Mouse (Mus musculus) adipocyte (in vitro differentiated cells): ENCODE results near the gene Metap2.

Source experiments
- DNase-seq: peaks from one replicate; pipeline ENCODE4 v3.0.0-alpha.2; 2016; ENCODE audit warnings: low spot score

Metap2 gene

GRCm38 (mm10) chr10:93911326-93911725 is 14.4 kb upstream of the Metap2 start:
- no peak for DNase-seq

GRCm38 (mm10) chr10:93909811-93910446 is 13.0 kb upstream of the Metap2 start:
- no peak for DNase-seq

GRCm38 (mm10) chr10:93909015-93909414 is 12.1 kb upstream of the Metap2 start:
- no peak for DNase-seq

DNA sequence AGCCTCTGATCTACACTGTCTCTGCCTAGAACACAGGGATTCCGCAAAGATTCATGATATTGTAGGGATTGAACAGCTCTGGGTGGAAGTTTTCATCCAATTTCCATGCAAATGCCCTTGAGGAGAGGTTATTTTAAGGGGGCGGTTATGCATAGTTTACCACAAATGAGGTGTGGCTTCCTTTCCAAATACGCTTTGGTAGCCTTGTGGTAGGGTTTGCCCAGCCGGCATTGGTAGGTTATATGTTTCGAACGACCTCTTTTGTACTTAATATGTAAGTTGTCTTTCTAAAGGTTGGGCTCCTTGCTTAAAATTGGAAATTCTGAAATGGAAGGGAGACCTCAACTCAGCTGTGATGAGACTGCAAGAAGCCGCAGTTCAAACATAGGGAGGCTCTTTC is 11.6 kb upstream of the Metap2 start:
- no peak for DNase-seq

- DNase-seq, result no peak
These were observed 10.5 kb upstream of the Metap2 start for GRCm38 (mm10) chr10:93907376-93907775.

GRCm38 (mm10) chr10:93899907-93900306 is 3.0 kb upstream of the Metap2 start:
- DNase-seq, result no peak

- no peak for DNase-seq
These were observed 2.4 kb upstream of the Metap2 start for GRCm38 (mm10) chr10:93899303-93899702.

DNA sequence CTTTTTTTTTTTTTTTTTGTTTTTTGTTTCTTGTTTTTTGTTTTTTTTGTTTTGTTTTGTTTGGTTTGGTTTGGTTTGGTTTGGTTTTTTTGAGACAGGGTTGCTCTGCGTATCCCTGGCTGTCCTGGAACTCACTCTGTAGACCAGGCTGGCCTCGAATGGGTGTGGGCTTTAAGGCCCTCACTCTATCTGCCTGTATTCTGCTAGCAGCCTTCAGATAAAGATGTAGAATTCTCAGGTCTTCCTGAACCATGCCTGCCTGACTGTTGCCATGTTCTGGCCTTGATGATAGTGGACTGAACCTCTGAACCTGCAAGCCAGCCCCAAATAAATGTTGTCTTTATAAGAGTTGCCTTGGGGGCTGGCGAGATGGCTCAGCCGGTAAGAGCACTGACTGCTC is 4.3 kb downstream of the Metap2 start:
- no peak for DNase-seq

DNA sequence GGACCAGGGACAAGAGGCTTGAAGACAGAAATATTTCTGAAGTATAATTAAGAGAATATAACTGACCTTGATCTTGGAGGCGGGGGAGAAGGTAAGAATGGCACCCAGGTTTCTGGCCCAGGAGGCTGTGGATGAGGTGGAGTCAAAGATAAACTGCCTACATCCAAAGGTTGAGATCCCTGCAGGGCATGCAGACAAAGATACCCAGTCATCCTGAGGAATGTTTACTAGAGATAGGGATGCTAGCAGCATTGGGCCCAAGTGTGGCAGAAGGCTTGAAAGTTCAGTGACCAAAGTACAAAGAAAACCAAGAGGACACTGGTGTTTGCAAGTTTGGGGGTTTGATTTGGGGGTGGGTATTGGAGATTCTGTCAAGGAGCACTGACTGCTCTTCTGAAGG is 5.9 kb downstream of the Metap2 start:
- no peak for DNase-seq

- no peak for DNase-seq
These were observed 6.3 kb downstream of the Metap2 start for GRCm38 (mm10) chr10:93890565-93890964.

DNA sequence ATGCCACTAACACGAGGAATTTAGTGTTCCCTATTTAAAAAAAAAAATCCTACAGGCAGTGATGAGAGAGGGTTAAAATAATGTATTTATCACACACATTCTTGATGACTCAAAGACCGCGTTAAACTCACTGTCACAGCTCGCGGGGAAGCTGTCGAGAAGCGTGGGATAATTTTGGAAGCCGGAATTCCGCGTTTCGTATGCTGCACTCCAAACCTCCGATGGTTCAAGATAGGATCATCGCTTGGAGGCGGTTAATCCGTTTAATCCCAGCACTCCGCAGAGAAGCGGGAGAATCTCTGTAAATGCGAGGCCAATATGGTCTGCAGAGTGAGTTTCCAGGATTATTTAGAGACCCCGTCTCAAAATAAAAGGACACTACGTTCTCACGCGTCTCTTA is 6.9 kb downstream of the Metap2 start:
- DNase-seq, result peak; percentile 28

DNA sequence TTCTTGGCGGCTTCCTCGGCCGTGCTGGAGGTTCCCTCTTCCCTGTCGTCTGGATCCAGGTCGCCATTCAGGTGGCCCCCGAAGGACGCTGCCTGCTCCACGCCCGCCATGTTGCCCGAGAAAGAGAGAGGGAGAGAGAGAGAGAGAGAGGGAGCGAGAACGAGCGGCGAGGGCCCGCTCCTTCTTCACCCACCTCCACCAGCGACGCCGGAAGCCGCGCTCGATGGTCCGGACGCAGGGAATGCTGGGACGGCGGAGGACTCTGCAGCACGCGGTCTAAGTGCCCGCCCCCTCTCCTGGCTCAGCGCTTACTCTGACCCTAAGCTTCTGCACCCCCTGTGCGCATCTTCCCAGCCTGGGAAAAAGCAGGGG is 7.3 kb downstream of the Metap2 start:
- peak; percentile 82 for DNase-seq

- peak; percentile 27 for DNase-seq
These were observed 7.8 kb downstream of the Metap2 start for GRCm38 (mm10) chr10:93888935-93889578.

DNA sequence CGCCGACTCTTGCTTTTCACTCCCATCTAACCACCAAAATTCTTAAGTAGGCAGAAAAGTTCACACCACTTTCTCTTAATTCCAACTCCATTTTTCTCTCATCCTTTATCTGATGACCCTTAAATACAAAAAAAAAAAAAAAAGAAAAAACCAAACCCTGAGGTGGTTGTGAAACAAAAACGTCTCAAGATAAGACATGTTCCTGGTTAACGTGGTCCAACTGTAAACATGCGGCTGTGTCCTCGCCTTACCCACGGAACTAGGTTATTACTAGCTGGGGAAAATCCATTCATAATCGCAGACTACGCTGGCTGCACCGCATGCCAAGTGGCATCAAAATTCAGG is 8.3 kb downstream of the Metap2 start:
- peak; percentile 8 for DNase-seq

GRCm38 (mm10) chr10:93885839-93886477 is 10.9 kb downstream of the Metap2 start:
- no peak for DNase-seq

- no peak for DNase-seq
These were observed 14.0 kb downstream of the Metap2 start for GRCm38 (mm10) chr10:93882738-93883364.

- DNase-seq, result no peak
These were observed 15.0 kb downstream of the Metap2 start for GRCm38 (mm10) chr10:93881918-93882317.

- DNase-seq, result no peak
These were observed 18.2 kb downstream of the Metap2 start for GRCm38 (mm10) chr10:93878732-93879131.

DNA sequence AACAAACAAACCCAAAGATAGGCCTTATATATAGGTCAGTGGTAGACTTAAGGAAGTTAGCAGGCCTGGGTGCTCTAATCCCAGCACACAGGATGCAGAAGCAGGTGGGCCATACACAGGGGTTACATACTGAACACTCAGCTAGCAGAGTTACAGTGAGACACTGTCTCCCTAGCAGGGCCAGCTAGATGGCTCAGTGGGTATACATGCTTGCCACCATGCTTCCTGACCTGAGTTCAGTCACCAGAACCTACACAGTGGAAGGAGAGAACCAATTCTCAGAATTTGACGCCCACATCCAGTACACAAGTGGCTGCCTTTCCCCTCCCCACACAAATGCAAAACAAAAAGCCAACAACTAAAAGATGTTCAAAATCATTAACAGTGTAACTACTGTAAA is 20.1 kb downstream of the Metap2 start:
- DNase-seq, result no peak

DNA sequence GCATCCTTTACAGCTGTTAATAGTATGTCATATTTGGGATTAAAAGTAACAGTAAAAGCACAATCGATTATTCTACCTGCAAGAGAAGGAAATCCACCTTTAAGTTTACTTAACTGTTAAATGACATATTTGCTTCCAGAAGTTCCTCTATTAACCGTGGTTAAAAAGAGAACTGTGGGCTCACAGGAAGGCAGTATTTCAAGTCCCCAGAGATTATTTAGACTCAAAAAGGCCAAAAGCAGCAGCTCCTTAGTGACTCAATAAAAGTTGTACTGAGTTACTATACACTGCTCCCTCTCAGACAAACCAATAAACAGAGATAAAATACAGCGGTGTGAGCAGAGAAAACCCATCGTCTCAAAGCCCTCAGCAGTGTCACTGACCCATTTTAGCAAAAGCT is 28.0 kb downstream of the Metap2 start:
- no peak for DNase-seq

DNA sequence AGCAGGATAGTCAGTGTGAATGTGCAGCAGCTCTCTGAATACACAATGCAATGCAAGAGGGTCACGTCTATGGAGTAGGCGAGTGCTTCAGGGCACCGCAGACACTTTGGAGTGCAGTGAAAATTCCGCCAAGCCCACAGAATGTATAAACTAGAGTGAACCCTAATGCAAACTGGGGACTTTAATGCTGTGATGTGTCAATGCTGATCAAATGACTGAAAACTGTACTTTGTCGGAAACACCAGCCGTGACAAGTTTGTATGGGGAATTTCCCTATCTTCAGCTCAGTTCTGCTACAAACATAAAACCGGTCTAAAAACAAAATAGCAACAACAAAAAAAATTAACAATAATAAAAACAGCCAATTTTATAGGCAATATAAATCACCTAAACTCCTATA is 28.5 kb downstream of the Metap2 start:
- no peak for DNase-seq

GRCm38 (mm10) chr10:93856095-93856494 is 40.8 kb downstream of the Metap2 start:
- no peak for DNase-seq

DNA sequence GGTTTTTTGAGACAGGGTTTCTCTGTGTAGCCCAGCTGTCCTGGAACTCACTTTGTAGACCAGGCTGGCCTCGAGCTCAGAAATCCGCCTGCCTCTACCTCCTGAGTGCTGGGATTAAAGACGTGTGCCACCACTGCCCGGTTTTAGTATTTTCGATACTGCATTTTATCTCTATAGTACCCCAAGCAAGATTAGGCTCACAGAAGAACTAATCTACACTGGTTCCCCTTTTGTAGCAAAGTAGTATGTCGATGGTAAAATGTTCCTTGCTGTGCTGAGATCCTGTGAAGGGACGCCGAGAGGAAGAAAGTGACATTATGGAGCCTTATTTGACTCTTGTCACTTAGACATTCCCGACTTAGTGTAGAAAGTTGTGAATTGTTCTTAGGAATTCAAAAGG is 41.8 kb downstream of the Metap2 start:
- no peak for DNase-seq
